Mouse (Mus musculus): ENCODE data around the gene Rap1a.

GRCm38 (mm10) chr3:105835875-105836274, 34.7 kb upstream of the Rap1a start:
- TF ChIP-seq CTCF (IDR thresholded peaks at IDR 0.05; ENCODE audit: low read depth, low read length): no peak
- TF ChIP-seq TAL1 (conservative IDR thresholded peaks at IDR 0.05; ENCODE audit: low read depth, low read length): no peak
